Mouse (Mus musculus) limb, embryonic 13.5 days (tissue): ENCODE results near the gene Yju2. TPM values are rescaled to one million over a fixed set of nuclear protein-coding genes. Genes with fewer than 3 reads are reported as not detected.

ENCODE experiments used
- ATAC-seq: fragments of 200-750 bp; cut with Nextera tagmentation; 2 replicates; pipeline ENCODE4 v1.8.0; 2017; ENCODE audit warnings: low read depth, moderate number of reproducible peaks, moderate TSS enrichment; ENCODE audit not compliant: low FRiP score
- H3K27ac ChIP-seq: fragments of 300-500 bp; sonication (generic); 2 replicates; pipeline ENCODE4 v1.5.1; 2015; ENCODE audit warnings: inconsistent platforms, mild to moderate bottlenecking, moderate library complexity
- H3K27me3 ChIP-seq: fragments of 300-500 bp; sonication (generic); 2 replicates; pipeline ENCODE4 v1.6.1; 2015; ENCODE audit warnings: mild to moderate bottlenecking, inconsistent platforms
- H3K36me3 ChIP-seq: fragments of 300-500 bp; sonication (generic); 2 replicates; pipeline ENCODE4 v1.6.1; 2015; ENCODE audit warnings: inconsistent platforms, mild to moderate bottlenecking, moderate library complexity
- H3K4me1 ChIP-seq: fragments of 300-500 bp; sonication (generic); 2 replicates; pipeline ENCODE4 v1.6.1; 2015; ENCODE audit warnings: inconsistent platforms
- H3K4me2 ChIP-seq: fragments of 300-500 bp; sonication (generic); replicated peaks from 2 replicates; pipeline ENCODE4 v1.6.1; 2015; ENCODE audit warnings: inconsistent platforms, mild to moderate bottlenecking, moderate library complexity
- H3K4me3 ChIP-seq: fragments of 300-500 bp; sonication (generic); 2 replicates; pipeline ENCODE4 v1.5.1; 2015; ENCODE audit warnings: moderate library complexity, mild to moderate bottlenecking, inconsistent platforms
- H3K9ac ChIP-seq: fragments of 300-500 bp; sonication (generic); 2 replicates; pipeline ENCODE4 v1.6.1; 2015; ENCODE audit warnings: mild to moderate bottlenecking, inconsistent platforms
- H3K9me3 ChIP-seq: fragments of 300-500 bp; sonication (generic); 2 replicates; pipeline ENCODE4 v1.6.1; 2016; ENCODE audit warnings: inconsistent platforms
- WGBS: fragments of 180-500 bp; shearing (Covaris S2); methylation state at CpG from one replicate; pipeline ENCODE4 v1.1.7; 2015; 5-methylcytosine and 5-hydroxymethylcytosine counted together
- polyA plus RNA-seq: library from polyadenylated mRNA; unstranded; fragments of >200 nt; fragmentation: Nextera tagmentation; extraction: Ambion mirVana; gene quantifications from 2 replicates; pipeline ENCODE4 v1.2.1, GENCODE M21; 2015

Yju2 gene
- polyA plus RNA-seq, 1 experiment from 2014 or later = 25.5 TPM

DNA sequence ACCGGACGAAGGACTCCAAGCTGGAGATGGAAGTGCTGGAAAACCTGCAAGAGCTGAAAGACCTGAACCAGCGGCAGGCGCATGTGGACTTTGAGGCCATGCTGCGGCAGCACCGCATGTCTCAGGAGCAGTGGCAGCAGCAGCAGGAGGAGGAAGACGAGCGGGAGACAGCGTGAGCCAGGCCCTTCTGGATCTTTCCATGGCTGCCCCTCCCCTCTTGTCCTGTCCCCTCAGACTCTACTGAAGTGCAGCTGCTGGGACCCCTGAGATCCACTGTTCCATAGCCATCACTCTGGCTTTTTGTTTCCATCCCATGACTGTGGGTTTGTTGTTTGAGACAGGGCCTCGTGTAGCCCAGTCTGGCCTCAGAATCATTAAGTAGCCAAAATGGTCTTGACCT lies 5.6 kb downstream of the Yju2 start:
- Histone ChIP-seq H3K36me3 (peaks cover 72% of the 10 kb centered on the region), H3K27ac (no peak overlapping the region), H3K4me1 (peaks cover 8% of the 10 kb centered on the region), H3K9ac (no peak overlapping the region), H3K4me2 (no peak overlapping the region), H3K9me3 (no peaks in the 10 kb centered on the region), H3K27me3 (no peaks in the 10 kb centered on the region), H3K4me3 (no peak overlapping the region)
- ATAC-seq = no peak
- 91% methylated on average over 10 of the region's 10 CpGs for WGBS

DNA sequence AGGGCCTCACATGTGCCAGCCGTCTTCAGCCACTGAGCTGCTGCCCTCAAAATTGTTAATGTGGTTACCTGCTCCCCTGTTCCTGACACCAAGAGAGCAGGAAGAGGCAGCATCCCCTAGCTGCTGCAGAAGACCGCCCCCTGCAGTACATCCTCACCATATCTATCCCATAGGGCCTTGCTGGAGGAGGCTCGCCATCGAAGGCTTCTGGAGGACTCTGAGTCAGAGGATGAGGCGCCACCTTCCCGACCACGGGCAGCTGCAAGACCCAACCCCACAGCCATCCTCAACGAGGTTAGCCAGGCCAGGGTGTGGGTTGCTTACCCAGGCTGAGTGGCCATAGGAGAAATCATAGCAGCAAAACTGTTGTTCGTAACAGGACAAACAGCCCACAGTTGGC lies 6.1 kb downstream of the Yju2 start:
- H3K4me1 ChIP-seq = peaks cover 7% of the 10 kb centered on the region
- H3K36me3 ChIP-seq = peaks cover 72% of the 10 kb centered on the region
- H3K9ac ChIP-seq = no peak overlapping the region
- H3K27ac ChIP-seq = no peak overlapping the region
- no peak overlapping the region for H3K4me2 ChIP-seq
- H3K4me3 ChIP-seq = no peak overlapping the region
- H3K27me3 ChIP-seq = no peaks in the 10 kb centered on the region
- no peaks in the 10 kb centered on the region for H3K9me3 ChIP-seq
- no peak for ATAC-seq
- 84% methylated on average over 9 of the region's 9 CpGs for WGBS

DNA sequence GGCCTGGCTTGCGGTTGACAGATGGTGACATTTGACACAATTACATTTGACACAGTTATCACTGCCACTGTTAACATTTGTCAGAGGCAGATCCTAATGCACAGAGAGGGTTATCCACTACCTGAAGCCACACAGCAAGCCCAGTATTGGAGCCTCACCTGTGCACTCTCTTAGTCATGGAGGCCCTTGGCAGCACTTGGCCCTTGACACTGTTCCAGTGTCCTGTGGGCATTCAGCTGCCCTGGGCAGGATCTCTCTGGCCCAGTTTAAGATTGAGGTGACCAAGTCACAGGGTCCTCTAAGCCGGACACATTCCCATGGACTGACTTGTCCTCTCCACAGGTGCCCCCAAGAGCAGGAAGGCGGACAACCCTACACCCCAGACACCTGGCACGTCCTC lies 8.3 kb downstream of the Yju2 start:
- H3K4me3 ChIP-seq = no peak overlapping the region
- no peak overlapping the region for H3K27ac ChIP-seq
- 88% methylated on average over 4 of the region's 4 CpGs for WGBS
- H3K9me3 ChIP-seq = no peaks in the 10 kb centered on the region
- H3K4me1 ChIP-seq = peaks cover 18% of the 10 kb centered on the region
- H3K27me3 ChIP-seq = 0 out of 2 replicates have a peak, but pooled peaks cover 6% of the 10 kb centered on the region
- ATAC-seq = no peak
- H3K36me3 ChIP-seq = peaks cover 56% of the 10 kb centered on the region
- no peak overlapping the region for H3K4me2 ChIP-seq
- no peak overlapping the region for H3K9ac ChIP-seq

DNA sequence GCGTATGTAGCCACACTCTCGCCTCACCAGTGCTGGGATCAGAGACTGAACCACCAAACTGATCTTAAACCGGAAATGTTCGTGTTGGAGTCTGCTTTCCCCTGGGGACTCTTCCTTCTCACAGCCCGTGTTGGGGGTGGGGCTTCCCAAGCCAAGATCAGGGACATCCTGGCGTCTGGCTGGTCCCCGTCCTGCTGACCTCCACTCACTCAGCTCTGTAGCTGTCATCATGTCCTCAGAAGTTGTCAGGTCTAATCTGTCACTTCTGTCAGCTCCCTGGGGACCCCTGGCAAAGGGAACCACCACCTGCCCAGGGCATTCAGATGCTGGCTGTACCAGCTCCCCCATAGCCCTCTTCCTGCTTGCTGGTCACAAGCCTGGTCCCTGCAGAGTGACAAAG lies 9.3 kb downstream of the Yju2 start:
- Histone ChIP-seq H3K4me2 (no peak overlapping the region), H3K27ac (no peak overlapping the region), H3K4me1 (peaks cover 18% of the 10 kb centered on the region), H3K27me3 (0 out of 2 replicates have a peak, but pooled peaks cover 6% of the 10 kb centered on the region), H3K9me3 (no peaks in the 10 kb centered on the region), H3K36me3 (peaks cover 54% of the 10 kb centered on the region), H3K9ac (no peak overlapping the region), H3K4me3 (no peak overlapping the region)
- no peak for ATAC-seq
- 59% methylated on average over 7 of the region's 7 CpGs for WGBS

DNA sequence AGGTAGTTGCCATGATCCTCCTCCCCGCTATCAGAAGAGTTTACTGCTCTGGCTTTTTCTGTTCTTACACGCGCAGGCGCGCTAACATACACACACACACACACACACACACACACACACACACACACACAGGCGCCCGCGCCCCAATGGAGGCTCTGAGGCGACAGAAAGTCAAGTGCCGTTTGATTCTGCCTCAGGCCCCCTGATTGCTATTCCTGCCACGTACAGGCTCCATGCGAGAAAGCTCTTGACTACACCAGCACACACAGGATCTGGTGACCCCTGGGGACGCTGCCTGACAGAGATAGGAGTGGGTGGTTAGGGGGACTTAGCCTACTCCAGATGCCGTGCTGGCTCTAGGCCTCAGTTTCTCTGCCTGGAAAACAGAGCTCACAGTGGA lies 10.7 kb downstream of the Yju2 start:
- 48% methylated on average over 14 of the region's 14 CpGs for WGBS
- H3K4me1 ChIP-seq = peaks cover 18% of the 10 kb centered on the region
- H3K9ac ChIP-seq = peak overlapping the region; percentile 80; the same call in 1 of the 2 replicates
- H3K27me3 ChIP-seq = 0 out of 2 replicates have a peak, but pooled peaks cover 6% of the 10 kb centered on the region
- peak overlapping the region; percentile 62; the same call in 1 of the 2 replicates for H3K4me3 ChIP-seq
- no peak for ATAC-seq
- no peak overlapping the region for H3K27ac ChIP-seq
- H3K36me3 ChIP-seq = peaks cover 53% of the 10 kb centered on the region
- no peaks in the 10 kb centered on the region for H3K9me3 ChIP-seq
- H3K4me2 ChIP-seq = peak overlapping the region; percentile 85

DNA sequence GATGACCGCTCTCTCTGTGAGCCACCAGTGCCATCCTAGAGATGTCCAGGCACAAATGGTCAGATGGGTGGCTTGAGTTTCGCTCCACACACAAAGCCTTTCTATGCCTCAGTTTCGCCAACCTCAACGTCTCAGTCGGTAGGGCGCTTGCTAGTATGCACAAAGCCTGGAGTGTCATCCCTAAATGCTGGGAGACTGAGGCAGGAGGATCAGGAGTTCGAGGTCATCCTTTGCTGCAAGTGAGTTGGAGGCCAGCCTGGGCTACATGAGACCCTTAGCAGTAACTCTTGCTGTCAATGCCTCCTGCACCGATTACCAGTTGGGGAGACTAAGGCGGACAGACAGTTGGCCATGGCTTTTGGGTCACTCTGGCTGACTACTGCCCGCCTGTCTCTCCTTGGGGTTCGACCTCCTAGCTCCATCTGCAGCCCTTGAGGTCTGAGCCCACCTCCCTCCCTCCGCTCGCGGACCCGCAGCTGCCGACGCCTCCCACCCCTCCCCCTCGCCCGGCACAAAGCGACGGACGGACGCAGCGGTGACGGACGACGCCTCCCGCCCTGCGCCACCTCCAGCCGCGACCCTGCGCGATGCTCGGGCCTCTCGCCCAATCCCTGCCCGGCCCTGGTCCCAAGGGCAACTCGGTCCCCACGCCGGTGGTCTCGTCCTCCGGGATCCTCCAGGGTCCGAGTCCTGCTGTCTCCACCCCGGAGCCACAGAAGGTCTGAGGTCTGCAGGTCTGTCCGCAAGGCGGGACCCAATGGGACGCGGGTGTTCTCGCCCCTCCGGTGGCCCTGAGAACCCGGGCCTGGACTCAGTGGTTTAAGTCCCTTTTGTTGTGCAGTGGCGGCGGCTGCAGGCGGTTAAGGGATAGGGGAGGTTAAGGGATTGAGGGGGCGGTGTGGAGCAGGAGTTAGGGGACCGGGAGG lies 11.3 kb downstream of the Yju2 start, which contains the start of gene Shd:
Shd (plus strand) TSS at position 502 of the 926 bp plus-strand sequence.
- Histone ChIP-seq H3K27ac (no peak within 1 kb of the TSS), H3K9ac (peak within 1 kb of the TSS; percentile 80), H3K4me3 (peak within 1 kb of the TSS; percentile 62), H3K36me3 (peaks cover 51% of the 10 kb centered on the region), H3K4me1 (peaks cover 18% of the 10 kb centered on the region), H3K27me3 (0 out of 2 replicates have a peak, but pooled peaks cover 6% of the 10 kb centered on the region), H3K4me2 (peak within 1 kb of the TSS; percentile 85), H3K9me3 (no peaks in the 10 kb centered on the region)
- 9% methylated on average over 53 of the region's 55 CpGs for WGBS
- ATAC-seq = peak; percentile 41

DNA sequence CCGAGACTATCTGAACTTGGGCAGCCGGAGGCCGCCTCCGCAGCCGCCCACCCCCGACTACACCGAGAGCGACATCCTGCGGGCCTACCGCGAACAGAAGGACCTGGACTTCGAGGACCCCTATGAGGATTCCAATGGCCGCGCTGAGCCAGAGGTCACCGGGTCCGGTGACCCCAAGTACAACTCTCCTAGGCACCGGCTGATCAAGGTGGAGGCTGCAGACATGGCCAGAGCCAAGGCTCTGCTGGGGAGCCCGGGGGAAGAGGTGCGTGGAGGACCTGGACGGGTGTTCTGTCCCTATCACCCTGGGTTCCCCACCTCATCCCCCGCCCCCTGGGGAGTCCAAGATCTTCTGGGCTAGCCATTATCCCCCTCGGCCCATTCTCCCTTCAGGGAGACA lies 12.6 kb downstream of the Yju2 start:
- Histone ChIP-seq H3K27me3 (0 out of 2 replicates have a peak, but pooled peaks cover 6% of the 10 kb centered on the region), H3K4me2 (peak overlapping the region; percentile 85), H3K36me3 (peaks cover 40% of the 10 kb centered on the region), H3K9me3 (no peaks in the 10 kb centered on the region), H3K4me3 (peak overlapping the region; percentile 62), H3K9ac (peak overlapping the region; percentile 80), H3K27ac (no peak overlapping the region), H3K4me1 (peaks cover 21% of the 10 kb centered on the region)
- 33% methylated on average over 22 of the region's 22 CpGs for WGBS
- ATAC-seq = no peak

DNA sequence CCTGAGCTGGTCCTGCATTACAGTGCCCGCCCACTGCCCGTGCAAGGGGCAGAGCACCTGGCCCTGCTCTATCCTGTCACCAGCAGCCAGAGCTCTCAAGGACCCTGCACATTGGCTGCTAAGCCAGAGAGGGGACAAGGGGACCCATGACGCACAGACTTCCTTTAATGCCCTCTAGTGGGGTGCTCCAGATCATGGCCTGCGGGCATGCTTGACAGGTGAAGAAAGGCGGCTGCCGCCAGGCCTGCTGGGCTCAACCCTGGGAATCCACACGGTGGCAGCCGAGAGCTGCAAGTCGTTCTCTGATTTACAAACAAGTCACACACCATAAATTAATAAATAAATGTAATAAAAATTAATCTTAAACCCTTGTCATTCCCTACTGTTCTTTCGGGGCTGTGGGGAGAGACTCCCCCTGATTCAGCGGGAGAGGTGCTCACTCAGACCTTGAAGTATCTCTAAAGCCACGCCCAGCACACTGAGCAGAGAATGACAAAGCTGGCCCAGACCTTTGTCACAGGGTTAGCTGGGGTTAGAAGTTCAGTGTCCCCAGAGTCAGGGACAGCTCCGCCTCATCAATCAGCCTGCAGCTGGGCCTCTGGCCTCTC lies 17.5 kb downstream of the Yju2 start:
- Histone ChIP-seq H3K9ac (0 out of 2 replicates have a peak overlapping the region, but pooled peaks have one; percentile 25), H3K27me3 (0 out of 2 replicates have a peak, but pooled peaks cover 5% of the 10 kb centered on the region), H3K36me3 (peaks cover 21% of the 10 kb centered on the region), H3K4me3 (no peak overlapping the region), H3K27ac (no peak overlapping the region), H3K4me2 (no peak overlapping the region), H3K9me3 (no peaks in the 10 kb centered on the region), H3K4me1 (peaks cover 9% of the 10 kb centered on the region)
- 18% methylated on average over 13 of the region's 13 CpGs for WGBS
- peak; percentile 25; the same call in 1 of the 2 replicates for ATAC-seq

DNA sequence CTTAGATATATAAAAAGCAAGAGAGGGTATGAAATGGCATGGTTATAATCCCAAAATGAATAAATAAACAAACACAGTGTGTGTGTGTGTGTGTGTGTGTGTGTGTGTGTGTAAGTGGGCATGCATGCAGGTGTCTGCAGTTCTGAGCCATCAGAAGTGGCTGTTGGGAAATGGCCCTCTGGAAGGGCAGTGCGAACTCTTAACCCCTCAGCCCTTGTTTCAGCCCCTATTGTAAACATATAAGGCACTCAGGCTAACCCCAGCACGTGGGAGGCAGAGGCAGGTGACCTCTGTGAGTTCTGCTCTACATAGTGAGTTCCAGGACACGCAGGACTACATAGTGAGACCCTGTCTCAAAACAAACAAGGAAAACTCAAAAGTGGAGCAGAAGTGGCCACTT lies 18.4 kb downstream of the Yju2 start:
- peaks cover 21% of the 10 kb centered on the region for H3K36me3 ChIP-seq
- no peak overlapping the region for H3K4me2 ChIP-seq
- 0 out of 2 replicates have a peak, but pooled peaks cover 6% of the 10 kb centered on the region for H3K4me1 ChIP-seq
- H3K9ac ChIP-seq = no peak overlapping the region
- 42% methylated on average over 3 of the region's 3 CpGs for WGBS
- ATAC-seq = no peak
- H3K9me3 ChIP-seq = no peaks in the 10 kb centered on the region
- H3K27ac ChIP-seq = no peak overlapping the region
- H3K27me3 ChIP-seq = no peaks in the 10 kb centered on the region
- H3K4me3 ChIP-seq = no peak overlapping the region

DNA sequence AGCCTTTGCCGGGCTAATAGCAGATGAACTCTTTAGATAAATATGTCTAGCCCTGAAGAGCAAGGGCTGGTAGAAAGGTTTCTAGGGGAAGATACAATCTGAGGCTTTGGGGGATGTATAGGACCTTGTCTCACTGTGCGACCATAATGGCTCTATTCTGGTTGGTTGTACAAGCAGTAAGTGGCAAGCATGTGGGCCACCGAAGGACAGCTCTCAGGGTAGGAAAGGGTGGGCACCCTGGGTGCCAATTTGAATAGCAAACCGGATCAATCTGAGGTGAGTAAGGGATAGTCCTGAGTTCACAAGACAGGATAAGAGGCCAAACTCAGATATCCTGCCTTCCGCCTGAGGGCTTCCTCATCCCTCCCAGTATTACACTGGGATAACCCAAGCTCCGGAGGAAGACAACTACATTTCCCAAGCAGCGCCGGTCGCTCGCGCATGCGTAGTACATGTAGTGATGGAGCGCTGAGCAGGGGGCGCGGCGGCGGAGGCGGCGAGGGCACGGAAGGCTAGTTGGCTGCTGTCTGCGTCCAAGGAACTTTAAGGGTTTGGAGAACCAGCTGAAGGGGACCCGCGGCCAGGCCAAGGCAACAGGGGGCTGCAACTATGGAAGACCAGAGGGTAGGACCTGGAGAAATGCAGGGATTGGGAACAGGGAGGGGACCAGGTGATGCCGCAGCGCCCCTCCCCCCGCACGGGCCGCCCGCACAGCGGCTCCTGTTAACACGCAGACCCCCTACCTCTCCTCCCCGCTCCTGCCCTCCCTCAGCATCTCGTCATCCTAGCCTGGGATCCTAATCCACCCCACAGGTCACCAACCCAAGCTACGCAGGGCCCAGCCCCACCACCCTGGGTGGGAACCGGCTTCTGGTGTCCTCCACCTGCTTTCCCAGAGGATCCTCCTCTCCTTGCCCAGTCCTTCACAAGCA lies 27.4 kb downstream of the Yju2 start, which contains the start of gene Fsd1:
Fsd1 (plus strand) TSS at position 480 of the 932 bp plus-strand sequence.
- peak within 1 kb of the TSS; percentile 79 for H3K9ac ChIP-seq
- no peak within 1 kb of the TSS for H3K27ac ChIP-seq
- peak; percentile 74 for ATAC-seq
- no peaks in the 10 kb centered on the region for H3K27me3 ChIP-seq
- peaks cover 11% of the 10 kb centered on the region; the same call in 1 of the 2 replicates for H3K36me3 ChIP-seq
- WGBS = 10% methylated on average over 35 of the region's 35 CpGs
- peak within 1 kb of the TSS; percentile 68 for H3K4me3 ChIP-seq
- H3K9me3 ChIP-seq = no peaks in the 10 kb centered on the region
- H3K4me2 ChIP-seq = peak within 1 kb of the TSS; percentile 88
- H3K4me1 ChIP-seq = peaks cover 6% of the 10 kb centered on the region

DNA sequence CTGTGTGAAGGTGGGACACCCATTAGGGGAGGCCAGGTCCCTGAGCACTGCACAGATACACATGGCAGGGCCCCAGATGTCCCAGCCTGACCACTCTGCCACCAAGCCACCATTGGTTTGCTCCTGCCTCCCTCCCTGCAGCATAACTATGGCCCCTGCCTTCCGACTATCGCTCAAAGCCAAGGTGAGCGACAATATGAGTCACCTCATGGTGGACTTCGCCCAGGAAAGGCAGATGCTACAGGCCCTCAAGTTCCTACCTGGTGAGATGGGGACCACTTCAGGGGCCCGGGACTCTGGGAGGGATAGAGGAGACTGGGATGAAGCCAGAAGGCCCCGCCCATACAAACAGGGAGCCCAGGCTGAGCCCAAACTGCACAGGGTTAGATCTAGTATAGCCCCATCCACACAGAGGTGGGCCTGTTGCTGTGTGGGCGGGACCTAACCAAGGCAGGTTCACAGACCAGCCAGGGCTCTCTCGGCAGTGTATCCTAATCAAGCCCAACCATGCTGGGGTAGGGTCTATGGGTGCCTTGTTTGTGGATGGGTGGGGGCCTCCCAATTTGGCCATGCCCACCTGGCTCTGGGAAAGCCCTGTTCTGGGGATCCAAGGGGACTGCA lies 31.5 kb downstream of the Yju2 start:
- 87% methylated on average over 8 of the region's 8 CpGs for WGBS
- no peak for ATAC-seq
- Histone ChIP-seq H3K4me1 (peaks cover 6% of the 10 kb centered on the region), H3K9ac (no peak overlapping the region), H3K9me3 (no peaks in the 10 kb centered on the region), H3K27me3 (no peaks in the 10 kb centered on the region), H3K4me3 (no peak overlapping the region), H3K36me3 (peaks cover 42% of the 10 kb centered on the region), H3K4me2 (no peak overlapping the region), H3K27ac (no peak overlapping the region)
